Mouse (Mus musculus): ENCODE results near the gene Pex26. TPM values are rescaled to one million over a fixed set of nuclear protein-coding genes. Genes with fewer than 3 reads are reported as not detected.

Gene Pex26
- total RNA-seq (2014; rRNA removed) = 10.0 and 13.2 TPM in 2 replicates
- 20.4 and 23.5 TPM in 2 replicates for polyA plus RNA-seq (2012; rRNA removed)

DNA sequence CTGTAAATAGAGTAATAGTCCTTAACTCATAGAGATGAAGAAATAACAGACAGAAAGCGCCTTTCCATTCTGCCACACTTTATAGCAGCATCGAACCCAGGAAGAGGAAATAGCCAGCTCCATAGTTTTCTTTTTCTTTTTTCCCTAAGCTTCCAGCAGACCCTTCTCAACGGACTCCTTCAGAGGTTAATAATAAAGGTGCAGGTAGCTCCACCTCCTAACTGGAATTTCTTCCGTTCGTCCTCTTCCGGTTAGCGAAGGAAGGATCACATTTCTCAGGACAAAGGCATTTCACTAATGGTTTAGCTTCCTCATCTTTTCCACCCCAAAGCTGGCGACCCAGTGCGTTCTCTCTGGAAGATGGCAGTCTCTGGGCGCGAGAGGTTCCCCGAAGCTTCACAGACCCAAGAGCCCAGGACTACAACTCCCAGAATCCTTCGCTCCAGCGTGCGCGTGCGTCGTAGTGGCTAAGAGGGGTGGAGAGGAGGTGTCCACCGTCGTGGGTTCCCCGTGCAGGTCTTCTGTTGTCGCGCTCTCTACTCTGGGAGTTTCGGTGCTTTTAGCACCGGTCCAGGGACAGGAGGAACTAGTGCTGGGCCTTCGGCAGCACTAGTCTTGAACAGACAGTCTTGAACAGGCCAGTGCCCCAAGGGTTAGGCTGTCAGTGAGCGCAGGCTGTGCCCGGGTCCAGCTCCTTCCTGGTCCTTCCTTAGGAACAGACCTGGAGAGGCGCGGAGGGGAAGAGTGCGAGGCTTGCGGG is at the start of gene Pex26:
Pex26 (plus strand) TSS at position 254 of the 760 bp plus-strand sequence.
- peak within 1 kb of the TSS; percentile 90 for H3K9ac ChIP-seq (ENCODE audit: low read depth, low read length)
- DNase-seq (ENCODE audit: extremely low read depth, low read depth, low spot score) = peak; percentile 78
- H3K27ac ChIP-seq (replicated peaks; ENCODE audit: insufficient read depth, low read depth, low read length) = peak within 1 kb of the TSS; percentile 94
- peaks cover 10% of the 10 kb centered on the region; the same call in 1 of the 2 replicates for H3K36me3 ChIP-seq (ENCODE audit: control insufficient read depth, insufficient read depth, low read length)
- H3K4me1 ChIP-seq (ENCODE audit: control insufficient read depth, insufficient read depth, low read length) = peaks cover 16% of the 10 kb centered on the region
- no peak for TF ChIP-seq CTCF (IDR thresholded peaks at IDR 0.05; ENCODE audit: low read depth, low read length)
- peak; percentile 74; the same call in 1 of the 2 replicates for TF ChIP-seq POLR2A (IDR thresholded peaks at IDR 0.05; ENCODE audit: extremely low read depth, insufficient read depth, low read length)
- H3K4me3 ChIP-seq (ENCODE audit: insufficient read depth, low read depth, low read length) = peak within 1 kb of the TSS; percentile 83
- no peaks in the 10 kb centered on the region; the same call in 1 of the 2 replicates for H3K79me2 ChIP-seq (ENCODE audit: control insufficient read depth, insufficient read depth, low read length)
- H3K27me3 ChIP-seq (ENCODE audit: control insufficient read depth, insufficient read depth, low read length) = no peaks in the 10 kb centered on the region
- under 1% methylated on average over 32 of the region's 32 CpGs for WGBS

DNA sequence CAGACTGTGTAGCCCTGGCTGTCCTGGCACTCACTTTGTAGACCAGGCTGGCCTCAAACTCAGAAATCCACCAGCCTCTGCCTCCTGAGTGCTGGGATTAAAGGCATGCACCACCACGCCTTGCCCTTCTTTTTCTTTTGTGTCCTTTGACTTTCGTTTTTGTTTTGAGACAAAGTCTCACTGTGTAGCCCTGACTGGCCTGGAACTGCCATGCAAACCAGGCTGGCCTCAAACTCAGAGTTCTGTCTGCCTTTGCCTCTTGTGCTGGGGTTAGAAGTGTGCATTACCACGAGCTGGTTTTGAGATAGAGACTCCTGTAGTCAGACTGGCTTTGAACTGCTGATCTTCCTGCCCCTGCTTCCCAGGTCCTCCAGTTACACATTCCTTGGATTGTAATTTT is 49.2 kb upstream of the Pex26 start:
- Histone ChIP-seq H3K4me3 (ENCODE audit: insufficient read depth, low read depth, low read length) (no peak overlapping the region), H3K79me2 (ENCODE audit: control insufficient read depth, insufficient read depth, low read length) (no peaks in the 10 kb centered on the region), H3K27me3 (ENCODE audit: control insufficient read depth, insufficient read depth, low read length) (no peaks in the 10 kb centered on the region), H3K27ac (replicated peaks; ENCODE audit: insufficient read depth, low read depth, low read length) (no peak overlapping the region), H3K36me3 (ENCODE audit: control insufficient read depth, insufficient read depth, low read length) (no peaks in the 10 kb centered on the region), H3K4me1 (ENCODE audit: control insufficient read depth, insufficient read depth, low read length) (peaks cover 2% of the 10 kb centered on the region; the same call in 1 of the 2 replicates), H3K9ac (ENCODE audit: low read depth, low read length) (no peak overlapping the region)
- TF ChIP-seq POLR2A (IDR thresholded peaks at IDR 0.05; ENCODE audit: extremely low read depth, insufficient read depth, low read length) (no peak), CTCF (IDR thresholded peaks at IDR 0.05; ENCODE audit: low read depth, low read length) (no peak)
- no peak for DNase-seq (ENCODE audit: extremely low read depth, low read depth, low spot score)
- WGBS = 73% methylated on average over 3 of the region's 3 CpGs

DNA sequence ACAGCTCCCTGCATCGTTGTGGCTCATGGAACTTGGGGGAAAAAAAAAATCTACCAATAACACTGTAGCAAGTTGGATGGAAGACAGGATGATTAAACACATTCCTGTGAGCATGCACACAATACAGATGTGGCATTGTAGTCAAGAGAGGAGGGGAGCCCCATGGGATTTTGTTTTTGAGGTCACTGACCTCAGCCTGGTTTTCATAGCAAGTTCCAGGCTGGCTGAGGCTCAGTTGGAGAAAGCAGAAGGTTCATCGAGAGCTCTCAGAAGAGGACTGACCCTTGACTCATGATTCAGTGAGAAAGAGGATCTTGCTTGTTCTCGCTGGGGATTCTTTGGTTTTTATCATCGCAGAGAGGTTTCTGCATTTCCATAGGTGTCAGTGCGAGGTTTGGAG is 48.6 kb upstream of the Pex26 start:
- no peaks in the 10 kb centered on the region for H3K27me3 ChIP-seq (ENCODE audit: control insufficient read depth, insufficient read depth, low read length)
- H3K4me1 ChIP-seq (ENCODE audit: control insufficient read depth, insufficient read depth, low read length) = peaks cover 2% of the 10 kb centered on the region; the same call in 1 of the 2 replicates
- TF ChIP-seq POLR2A (IDR thresholded peaks at IDR 0.05; ENCODE audit: extremely low read depth, insufficient read depth, low read length) (no peak), CTCF (IDR thresholded peaks at IDR 0.05; ENCODE audit: low read depth, low read length) (no peak)
- no peak for DNase-seq (ENCODE audit: extremely low read depth, low read depth, low spot score)
- no peaks in the 10 kb centered on the region for H3K79me2 ChIP-seq (ENCODE audit: control insufficient read depth, insufficient read depth, low read length)
- no peak overlapping the region for H3K4me3 ChIP-seq (ENCODE audit: insufficient read depth, low read depth, low read length)
- H3K36me3 ChIP-seq (ENCODE audit: control insufficient read depth, insufficient read depth, low read length) = no peaks in the 10 kb centered on the region
- H3K27ac ChIP-seq (replicated peaks; ENCODE audit: insufficient read depth, low read depth, low read length) = no peak overlapping the region
- no peak overlapping the region for H3K9ac ChIP-seq (ENCODE audit: low read depth, low read length)
- 73% methylated on average over 5 of the region's 5 CpGs for WGBS

DNA sequence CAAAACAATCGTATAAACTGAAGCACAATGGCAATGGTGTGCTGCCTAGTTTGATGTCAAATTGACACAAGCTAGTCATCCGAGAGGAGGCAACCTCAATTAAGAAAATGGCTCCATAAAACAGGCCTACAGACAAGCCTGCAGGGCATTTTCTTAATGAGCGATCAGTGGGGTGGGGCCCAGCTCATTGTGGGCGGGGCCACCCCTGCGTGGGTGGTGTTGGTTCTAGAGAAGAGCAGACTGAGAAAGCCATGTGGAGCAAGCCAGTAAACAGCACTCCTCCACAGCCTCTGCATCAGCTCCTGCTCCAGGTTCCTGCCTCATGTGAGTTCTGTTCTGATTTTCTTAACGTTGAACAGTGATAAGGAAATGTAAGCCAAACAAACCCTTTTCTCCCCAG is 46.2 kb upstream of the Pex26 start:
- H3K36me3 ChIP-seq (ENCODE audit: control insufficient read depth, insufficient read depth, low read length) = no peaks in the 10 kb centered on the region
- no peak overlapping the region for H3K4me3 ChIP-seq (ENCODE audit: insufficient read depth, low read depth, low read length)
- H3K9ac ChIP-seq (ENCODE audit: low read depth, low read length) = no peak overlapping the region
- no peaks in the 10 kb centered on the region for H3K79me2 ChIP-seq (ENCODE audit: control insufficient read depth, insufficient read depth, low read length)
- H3K4me1 ChIP-seq (ENCODE audit: control insufficient read depth, insufficient read depth, low read length) = peaks cover 2% of the 10 kb centered on the region; the same call in 1 of the 2 replicates
- peak; percentile 73 for DNase-seq (ENCODE audit: extremely low read depth, low read depth, low spot score)
- WGBS = 46% methylated on average over 6 of the region's 6 CpGs
- no peak for TF ChIP-seq POLR2A (IDR thresholded peaks at IDR 0.05; ENCODE audit: extremely low read depth, insufficient read depth, low read length)
- TF ChIP-seq CTCF (IDR thresholded peaks at IDR 0.05; ENCODE audit: low read depth, low read length) = no peak
- peak overlapping the region; percentile 81 for H3K27ac ChIP-seq (replicated peaks; ENCODE audit: insufficient read depth, low read depth, low read length)
- no peaks in the 10 kb centered on the region for H3K27me3 ChIP-seq (ENCODE audit: control insufficient read depth, insufficient read depth, low read length)

DNA sequence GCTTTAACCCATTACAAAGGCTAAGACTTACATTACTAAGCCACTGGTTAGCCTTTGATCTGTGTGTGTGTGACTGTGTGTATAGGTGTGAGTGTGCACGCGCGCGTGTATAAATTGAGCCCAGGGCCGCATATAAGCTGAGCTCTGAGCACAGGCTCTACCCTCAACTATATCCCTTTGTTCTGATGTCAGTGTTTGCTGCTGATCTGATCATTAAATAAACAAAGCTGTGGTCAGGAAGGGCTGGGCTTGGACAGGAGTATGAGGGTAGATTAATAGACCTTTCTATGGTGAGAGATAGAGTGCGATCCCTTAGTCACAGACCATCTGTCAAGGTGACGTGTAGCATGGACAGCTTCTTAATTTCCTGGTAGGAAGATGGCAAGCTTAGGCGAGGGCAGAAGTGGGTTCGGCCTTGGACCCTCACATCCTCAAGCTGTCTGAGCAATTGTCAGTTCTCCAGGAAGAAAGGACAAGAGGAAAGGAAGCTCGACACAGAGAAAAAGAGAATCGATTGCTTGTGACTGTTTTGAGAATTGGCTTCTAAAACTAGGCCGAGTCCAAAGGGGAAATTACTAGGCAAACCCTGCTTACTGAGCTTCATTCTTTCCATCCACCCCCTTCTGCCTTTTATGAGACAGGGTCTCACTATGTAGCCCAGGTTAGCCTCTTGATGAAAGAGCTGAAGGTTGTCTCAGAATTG is 45.0 kb upstream of the Pex26 start:
- peak; percentile 92 for DNase-seq (ENCODE audit: extremely low read depth, low read depth, low spot score)
- no peaks in the 10 kb centered on the region for H3K79me2 ChIP-seq (ENCODE audit: control insufficient read depth, insufficient read depth, low read length)
- peak overlapping the region; percentile 46 for H3K4me3 ChIP-seq (ENCODE audit: insufficient read depth, low read depth, low read length)
- H3K27me3 ChIP-seq (ENCODE audit: control insufficient read depth, insufficient read depth, low read length) = no peaks in the 10 kb centered on the region
- TF ChIP-seq POLR2A (IDR thresholded peaks at IDR 0.05; ENCODE audit: extremely low read depth, insufficient read depth, low read length) (no peak), CTCF (IDR thresholded peaks at IDR 0.05; ENCODE audit: low read depth, low read length) (no peak)
- peak overlapping the region; percentile 91 for H3K27ac ChIP-seq (replicated peaks; ENCODE audit: insufficient read depth, low read depth, low read length)
- WGBS = 26% methylated on average over 12 of the region's 12 CpGs
- no peaks in the 10 kb centered on the region for H3K36me3 ChIP-seq (ENCODE audit: control insufficient read depth, insufficient read depth, low read length)
- H3K4me1 ChIP-seq (ENCODE audit: control insufficient read depth, insufficient read depth, low read length) = peaks cover 7% of the 10 kb centered on the region
- peak overlapping the region; percentile 76 for H3K9ac ChIP-seq (ENCODE audit: low read depth, low read length)

Measured in liver, adult 2 months (tissue).